Mouse (Mus musculus) heart, embryonic 16.5 days (tissue): ENCODE measurements at regions not wholly inside any gene's neighbourhood (a gene's known extent, or its start where the extent isn't known, plus 50 kb on each side); places are given as distances from the start of the nearest gene placed in this dataset.

Experiments
- ATAC-seq: fragments of 200-750 bp; cut with Nextera tagmentation; replicated peaks from 2 replicates; pipeline ENCODE4 v1.8.0; 2017; ENCODE audit warnings: moderate number of reproducible peaks; ENCODE audit not compliant: insufficient read depth, low FRiP score; ENCODE audit errors: extremely low read depth
- H3K27ac ChIP-seq: fragments of 300-500 bp; sonication (generic); 2 replicates; pipeline ENCODE4 v1.5.1; 2014; ENCODE audit warnings: mild to moderate bottlenecking, low read length, control low read depth, moderate library complexity
- H3K27me3 ChIP-seq: fragments of 300-500 bp; sonication (generic); 2 replicates; pipeline ENCODE4 v1.6.1; 2014; ENCODE audit warnings: low read length, mixed read lengths; ENCODE audit not compliant: control insufficient read depth, insufficient read depth
- H3K36me3 ChIP-seq: fragments of 300-500 bp; sonication (generic); 2 replicates; pipeline ENCODE4 v1.6.1; 2014; ENCODE audit not compliant: control insufficient read depth, insufficient read depth
- H3K4me1 ChIP-seq: fragments of 300-500 bp; sonication (generic); 2 replicates; pipeline ENCODE4 v1.6.1; 2014; ENCODE audit warnings: low read length, mixed read lengths; ENCODE audit not compliant: control insufficient read depth, insufficient read depth
- H3K4me2 ChIP-seq: fragments of 300-500 bp; sonication (generic); 2 replicates; pipeline ENCODE4 v1.6.1; 2014; ENCODE audit warnings: low read depth, mild to moderate bottlenecking, control low read depth, low read length
- H3K4me3 ChIP-seq: fragments of 300-500 bp; sonication (generic); 2 replicates; pipeline ENCODE4 v1.5.1; 2014; ENCODE audit warnings: mild to moderate bottlenecking, control low read depth, low read length
- H3K9ac ChIP-seq: fragments of 300-500 bp; sonication (generic); 2 replicates; pipeline ENCODE4 v1.6.1; 2014; ENCODE audit warnings: low read length, control low read depth
- H3K9me3 ChIP-seq: fragments of 300-500 bp; sonication (generic); replicated peaks from 2 replicates; pipeline ENCODE4 v1.6.1; 2016; ENCODE audit warnings: low read length; ENCODE audit not compliant: control insufficient read depth
- WGBS: fragments of 180-500 bp; shearing (Covaris S2); extraction: QIAGEN DNeasy Blood & Tissue Kit; methylation state at CpG from one replicate; pipeline ENCODE4 v1.1.7; 2014; 5-methylcytosine and 5-hydroxymethylcytosine counted together

DNA sequence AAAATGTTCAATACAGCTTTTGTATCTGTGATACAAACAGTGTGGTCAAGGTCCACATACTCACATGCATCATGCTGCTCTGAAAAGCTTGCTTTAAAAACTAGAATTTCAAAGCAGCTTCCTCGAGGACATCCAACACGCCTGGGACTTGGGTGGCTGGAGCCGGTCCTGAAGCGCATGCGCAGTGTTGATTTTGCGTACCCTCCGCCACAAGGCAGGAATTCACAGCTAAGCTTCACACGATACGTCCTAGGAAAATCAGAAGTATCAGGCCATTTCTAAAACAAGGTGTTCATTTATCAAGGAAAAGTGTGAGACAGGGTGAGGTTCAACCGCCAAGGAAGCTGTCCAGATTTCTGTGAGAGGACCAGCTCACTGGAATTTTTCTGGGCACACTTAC, 202.1 kb upstream of the Daam1 start:
- Histone ChIP-seq H3K4me1 (peaks cover 16% of the 10 kb centered on the region), H3K36me3 (no peaks in the 10 kb centered on the region), H3K9me3 (no peaks in the 10 kb centered on the region), H3K27ac (no peak overlapping the region), H3K27me3 (no peaks in the 10 kb centered on the region), H3K9ac (no peak overlapping the region), H3K4me3 (no peak overlapping the region), H3K4me2 (no peak overlapping the region)
- WGBS = 81% methylated on average over 10 of the region's 10 CpGs
- no peak for ATAC-seq

DNA sequence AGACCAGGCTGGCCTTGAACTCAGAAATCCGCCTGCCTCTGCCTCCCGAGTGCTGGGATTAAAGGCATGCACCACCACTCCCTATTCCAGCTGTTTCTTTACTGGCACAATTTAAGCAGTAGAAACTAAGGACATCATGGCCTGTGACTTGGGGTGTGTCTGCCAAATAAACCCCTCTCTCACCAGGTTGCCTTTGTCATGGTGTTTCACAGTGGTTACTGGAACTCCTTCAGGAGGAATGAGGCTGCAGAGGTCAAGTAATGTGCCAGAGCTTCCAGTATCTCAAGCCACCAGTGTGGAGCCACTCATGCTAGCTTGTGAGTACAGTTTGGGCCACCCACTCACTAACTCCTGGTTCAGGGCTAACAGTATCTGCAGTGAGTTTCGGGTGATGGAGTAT, 200.5 kb upstream of the Daam1 start:
- H3K4me3 ChIP-seq = no peak overlapping the region
- no peak overlapping the region for H3K4me2 ChIP-seq
- H3K27me3 ChIP-seq = no peaks in the 10 kb centered on the region
- H3K4me1 ChIP-seq = peaks cover 11% of the 10 kb centered on the region
- ATAC-seq = no peak
- no peak overlapping the region for H3K27ac ChIP-seq
- no peak overlapping the region for H3K9ac ChIP-seq
- H3K9me3 ChIP-seq = no peaks in the 10 kb centered on the region
- H3K36me3 ChIP-seq = no peaks in the 10 kb centered on the region
- WGBS = 93% methylated on average over 3 of the region's 3 CpGs

DNA sequence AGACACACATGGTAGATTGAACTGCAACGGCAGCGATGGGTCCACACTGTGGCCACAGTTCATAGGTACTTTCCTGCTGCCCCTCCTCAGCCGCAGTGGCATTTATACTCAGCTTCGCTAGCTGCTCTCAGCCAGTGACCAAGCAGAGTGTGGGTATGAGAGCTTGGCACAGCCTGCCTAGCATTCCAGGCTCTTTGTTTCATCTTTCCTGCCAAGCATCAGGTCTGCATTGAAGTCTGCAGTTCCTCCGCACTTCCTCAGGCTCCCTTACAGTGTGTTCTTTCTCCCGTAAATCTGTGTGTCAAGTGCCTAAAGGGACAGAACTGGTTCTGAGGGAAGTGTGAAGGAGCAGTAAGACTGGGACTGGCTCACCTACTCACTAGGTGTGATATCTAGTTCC, 194.6 kb upstream of the Daam1 start:
- H3K9ac ChIP-seq = no peak overlapping the region
- ATAC-seq = no peak
- 79% methylated on average over 6 of the region's 6 CpGs for WGBS

DNA sequence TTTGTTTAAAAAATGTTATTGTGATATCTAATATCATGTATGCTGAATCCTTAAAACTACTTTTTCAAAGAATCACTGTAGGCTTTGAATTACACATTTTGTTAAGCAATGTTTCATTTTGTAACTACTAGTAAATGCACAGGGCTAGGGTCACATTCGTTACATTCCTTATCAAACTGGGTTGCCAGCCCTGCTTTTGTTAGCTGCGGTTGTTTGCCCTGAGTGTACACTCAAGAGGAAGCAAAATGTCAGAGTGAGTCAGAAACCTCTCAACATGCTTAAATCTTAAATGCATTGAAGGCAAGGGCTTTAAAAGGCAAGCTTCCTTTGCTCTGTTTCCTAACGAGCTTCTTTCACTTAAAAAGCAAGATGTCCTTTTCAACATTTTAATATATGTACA, 193.6 kb upstream of the Daam1 start:
- peaks cover 14% of the 10 kb centered on the region for H3K4me1 ChIP-seq
- H3K4me2 ChIP-seq = no peak overlapping the region
- no peaks in the 10 kb centered on the region for H3K9me3 ChIP-seq
- H3K27ac ChIP-seq = no peak overlapping the region
- no peak overlapping the region for H3K9ac ChIP-seq
- no peak for ATAC-seq
- no peaks in the 10 kb centered on the region for H3K27me3 ChIP-seq
- WGBS = 52% methylated on average over 3 of the region's 3 CpGs
- no peak overlapping the region for H3K4me3 ChIP-seq
- H3K36me3 ChIP-seq = no peaks in the 10 kb centered on the region

More for the DNA sequence above, 194.6 kb upstream of the Daam1 start:
- Histone ChIP-seq H3K4me2 (no peak overlapping the region), H3K36me3 (no peaks in the 10 kb centered on the region), H3K4me3 (no peak overlapping the region), H3K9me3 (no peaks in the 10 kb centered on the region), H3K4me1 (peaks cover 16% of the 10 kb centered on the region), H3K27ac (no peak overlapping the region), H3K27me3 (no peaks in the 10 kb centered on the region)

DNA sequence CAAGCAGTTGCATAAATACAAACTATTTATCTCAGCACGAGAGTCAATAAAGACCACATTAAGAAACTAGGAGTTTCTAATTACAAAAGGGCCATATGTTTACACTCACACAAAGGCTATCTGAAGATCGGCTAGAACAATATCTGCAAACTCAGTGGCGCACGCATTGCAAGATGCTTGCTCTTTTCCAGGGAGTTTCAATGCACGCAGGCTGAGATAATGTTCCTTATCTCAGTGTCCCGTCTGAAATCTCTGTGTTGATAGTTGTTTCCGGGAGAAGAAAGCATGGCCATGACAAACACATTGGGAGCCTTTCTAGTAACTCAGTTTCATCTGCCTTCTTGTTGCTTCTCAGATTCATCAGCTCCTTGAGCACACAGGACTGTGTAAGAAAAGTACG, 192.6 kb upstream of the Daam1 start:
- Histone ChIP-seq H3K27me3 (no peaks in the 10 kb centered on the region), H3K4me1 (peaks cover 14% of the 10 kb centered on the region), H3K4me2 (no peak overlapping the region), H3K9me3 (no peaks in the 10 kb centered on the region), H3K4me3 (no peak overlapping the region), H3K36me3 (no peaks in the 10 kb centered on the region), H3K9ac (no peak overlapping the region), H3K27ac (no peak overlapping the region)
- ATAC-seq = no peak
- WGBS = 40% methylated on average over 8 of the region's 8 CpGs

DNA sequence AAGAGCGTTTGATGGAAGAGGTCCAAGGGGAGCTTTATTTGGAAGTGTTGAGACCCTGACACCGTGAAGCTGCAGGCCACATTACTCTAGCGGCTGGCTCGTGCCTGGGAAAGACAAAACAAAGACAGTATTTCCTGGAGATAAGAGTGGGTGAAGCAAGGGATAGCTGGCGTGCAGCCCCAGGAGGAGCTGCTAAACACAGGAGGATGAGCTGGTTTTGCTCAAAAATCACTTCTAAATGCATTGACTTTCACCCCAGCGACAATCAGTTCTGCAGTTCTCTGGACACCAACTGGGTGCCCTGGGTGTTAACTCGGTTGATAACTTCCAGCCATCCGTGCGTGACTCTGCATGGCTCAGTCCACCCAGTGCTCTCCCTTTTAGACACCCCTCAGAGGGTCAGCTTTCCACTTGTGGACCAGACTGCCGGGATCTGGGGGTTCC, 190.8 kb upstream of the Daam1 start:
- Histone ChIP-seq H3K4me3 (no peak overlapping the region), H3K9ac (peak overlapping the region; percentile 35; the same call in 1 of the 2 replicates), H3K9me3 (no peaks in the 10 kb centered on the region), H3K27ac (peak overlapping the region; percentile 38), H3K36me3 (no peaks in the 10 kb centered on the region), H3K27me3 (no peaks in the 10 kb centered on the region), H3K4me1 (peaks cover 14% of the 10 kb centered on the region), H3K4me2 (peak overlapping the region; percentile 26)
- 0 out of 2 replicates have a peak, but pooled peaks have one; percentile 60 for ATAC-seq
- WGBS = 12% methylated on average over 10 of the region's 10 CpGs

DNA sequence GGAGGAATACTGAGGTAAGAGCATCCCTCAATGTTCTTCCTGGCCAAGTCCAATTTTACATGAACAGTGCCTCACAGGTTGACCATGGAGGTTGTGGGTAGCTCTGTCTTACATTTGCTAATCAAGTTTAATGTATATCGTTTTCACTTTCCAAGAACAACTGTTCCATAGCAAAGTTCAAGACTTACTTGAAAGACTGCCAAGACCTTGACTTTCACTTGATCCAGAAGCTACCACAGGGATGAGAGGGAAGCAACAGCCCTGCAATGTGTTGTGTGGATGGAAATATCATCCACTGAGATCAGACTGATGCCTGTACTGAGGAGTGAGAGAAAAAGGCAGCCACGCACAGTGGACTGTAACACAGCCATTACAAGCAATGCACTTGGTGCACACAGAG, 189.4 kb upstream of the Daam1 start:
- Histone ChIP-seq H3K9ac (no peak overlapping the region), H3K27ac (no peak overlapping the region), H3K36me3 (no peaks in the 10 kb centered on the region), H3K27me3 (no peaks in the 10 kb centered on the region), H3K9me3 (no peaks in the 10 kb centered on the region), H3K4me3 (no peak overlapping the region), H3K4me2 (no peak overlapping the region), H3K4me1 (peaks cover 21% of the 10 kb centered on the region)
- ATAC-seq = no peak
- WGBS = 65% methylated on average over 2 of the region's 2 CpGs

DNA sequence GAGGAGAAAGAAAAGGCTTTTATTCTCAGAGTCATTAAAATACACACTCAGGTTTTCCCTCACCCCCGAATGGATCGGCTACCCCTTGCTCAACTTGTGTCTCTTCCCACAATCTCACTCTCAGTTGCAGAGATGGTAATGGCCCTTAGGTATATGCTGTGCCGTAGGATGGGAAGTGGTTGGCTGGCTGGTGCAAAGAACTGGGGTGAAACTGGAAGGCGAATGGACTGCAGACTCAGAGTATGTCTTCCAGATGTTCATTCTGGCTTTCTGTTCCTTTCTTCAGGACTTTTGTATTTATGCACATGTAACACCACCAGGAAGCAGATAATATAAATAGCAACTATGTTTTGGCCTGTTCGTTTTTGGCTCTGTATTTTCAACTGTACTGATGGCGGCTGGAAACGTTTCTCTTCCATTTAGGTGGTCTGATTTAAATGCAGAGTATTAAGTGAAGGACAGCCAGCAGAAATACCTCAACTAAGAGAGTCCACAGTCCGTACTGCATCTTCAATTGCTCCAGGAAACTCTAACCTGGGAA, 188.0 kb upstream of the Daam1 start:
- H3K4me2 ChIP-seq = no peak overlapping the region
- no peaks in the 10 kb centered on the region for H3K9me3 ChIP-seq
- H3K4me1 ChIP-seq = peaks cover 21% of the 10 kb centered on the region
- no peaks in the 10 kb centered on the region for H3K27me3 ChIP-seq
- H3K27ac ChIP-seq = no peak overlapping the region
- H3K9ac ChIP-seq = no peak overlapping the region
- ATAC-seq = no peak
- no peaks in the 10 kb centered on the region for H3K36me3 ChIP-seq
- 73% methylated on average over 8 of the region's 8 CpGs for WGBS
- H3K4me3 ChIP-seq = no peak overlapping the region

DNA sequence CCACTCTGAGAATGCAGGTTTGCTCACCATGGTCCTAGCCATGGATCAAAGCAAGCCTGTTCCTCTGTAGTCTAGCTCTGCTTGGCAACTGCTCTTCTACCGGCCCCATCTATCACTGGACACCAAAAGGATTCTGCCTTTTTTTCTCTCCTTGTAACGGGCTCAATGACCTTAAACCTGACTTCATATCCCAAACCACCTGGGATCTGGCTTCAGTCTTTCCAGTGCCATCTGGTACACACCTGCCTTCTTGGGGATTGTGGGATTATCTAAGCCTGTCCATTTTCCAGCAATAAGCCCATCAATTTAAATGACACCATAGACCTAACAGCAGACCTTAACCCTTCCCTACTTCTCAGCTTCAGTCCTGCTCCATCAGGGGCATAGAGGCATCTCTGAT, 179.6 kb upstream of the Daam1 start:
- peaks cover under 1% of the 10 kb centered on the region; the same call in 1 of the 2 replicates for H3K4me1 ChIP-seq
- ATAC-seq = no peak
- H3K9me3 ChIP-seq = no peaks in the 10 kb centered on the region
- no peak overlapping the region for H3K27ac ChIP-seq
- H3K27me3 ChIP-seq = no peaks in the 10 kb centered on the region
- H3K9ac ChIP-seq = no peak overlapping the region
- no peak overlapping the region for H3K4me3 ChIP-seq
- WGBS = 62% methylated on average over 2 of the region's 2 CpGs
- no peak overlapping the region for H3K4me2 ChIP-seq
- H3K36me3 ChIP-seq = no peaks in the 10 kb centered on the region
